Mouse (Mus musculus) T-helper 2 cell (primary cell): Measurements from ENCODE around the gene Card14.
"Not testable (repeated sequence)": the region's sequence is repeated elsewhere in the genome, so short reads cannot be mapped to it uniquely, and the experiment has no call there.

Experiments used
- in situ Hi-C: fragments of 300-600 bp; cut with MboI, MseI; formaldehyde crosslinking; loops from one replicate; pipeline ENCODE4 v1.15.1; 2025; ENCODE audit warnings: high pct_unique_total_duplicates

Gene Card14

DNA sequence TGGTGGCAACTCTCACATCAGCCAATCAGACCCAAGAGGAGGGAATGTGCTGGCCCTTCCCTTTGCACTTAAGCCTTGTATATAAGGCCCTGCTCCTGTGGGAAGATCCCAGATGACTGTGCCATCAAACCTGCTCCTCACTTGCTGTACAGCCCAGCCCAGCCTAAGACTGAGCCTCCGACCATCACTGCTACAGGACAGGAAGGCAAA lies at the start of gene Card14:
Card14 (plus strand) TSS at position 111 of the 210 bp plus-strand sequence.
- in situ Hi-C loops, result no loop called here

DNA sequence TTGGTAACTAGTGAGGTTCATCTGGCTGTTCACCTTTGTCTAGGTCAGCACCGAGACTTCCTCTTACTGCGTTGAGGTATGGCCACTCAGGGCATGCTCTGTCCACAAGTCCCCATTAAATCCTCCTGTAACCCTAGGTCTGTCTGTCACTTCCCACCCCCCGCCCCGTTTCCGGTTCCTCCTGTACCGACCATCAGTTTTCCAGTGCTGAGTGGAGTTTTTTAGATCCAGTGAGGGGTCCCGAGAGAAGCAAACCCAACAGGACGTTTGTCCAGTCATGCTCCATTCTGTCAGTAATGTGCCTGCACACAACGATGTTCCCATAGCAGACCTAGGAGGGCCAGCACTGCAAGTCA lies 49.4 kb upstream of the Card14 start:
- in situ Hi-C loops, result no loop called here

DNA sequence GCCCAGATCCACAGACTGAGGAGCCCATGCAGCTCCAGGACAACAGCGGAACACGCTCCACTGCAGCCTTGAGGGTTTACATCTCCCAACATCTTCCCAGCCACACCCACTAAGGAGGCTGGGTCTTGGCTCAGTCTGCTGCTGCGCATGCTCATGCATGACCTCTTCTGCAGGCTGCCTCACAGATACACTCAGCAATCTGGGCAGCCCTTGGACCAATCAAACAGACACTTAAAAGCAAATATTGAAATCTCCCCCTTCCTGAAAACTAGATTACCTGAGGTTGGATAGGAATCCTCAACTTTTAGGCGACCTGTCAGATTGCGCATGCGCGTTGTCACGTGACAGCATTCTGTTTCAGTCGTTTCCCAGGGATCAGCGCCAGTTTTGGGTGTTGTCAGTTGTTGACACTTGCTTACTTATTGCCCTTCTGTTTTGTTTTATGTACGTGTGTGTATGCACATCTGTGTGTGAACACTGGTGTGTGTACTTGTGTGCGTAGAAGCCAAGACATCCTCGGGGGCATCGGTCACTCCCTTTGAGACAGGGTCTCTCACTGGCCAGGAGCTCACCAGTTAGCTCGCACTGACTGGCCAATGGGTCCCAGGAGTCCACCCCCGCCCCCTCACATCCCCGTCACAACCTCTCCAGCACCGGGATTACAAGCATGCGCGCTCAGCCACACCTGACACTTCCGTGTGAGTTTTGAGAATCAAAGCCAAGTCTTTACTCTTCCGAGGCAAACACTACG lies 48.8 kb upstream of the Card14 start:
- in situ Hi-C loops, result no loop called here

DNA sequence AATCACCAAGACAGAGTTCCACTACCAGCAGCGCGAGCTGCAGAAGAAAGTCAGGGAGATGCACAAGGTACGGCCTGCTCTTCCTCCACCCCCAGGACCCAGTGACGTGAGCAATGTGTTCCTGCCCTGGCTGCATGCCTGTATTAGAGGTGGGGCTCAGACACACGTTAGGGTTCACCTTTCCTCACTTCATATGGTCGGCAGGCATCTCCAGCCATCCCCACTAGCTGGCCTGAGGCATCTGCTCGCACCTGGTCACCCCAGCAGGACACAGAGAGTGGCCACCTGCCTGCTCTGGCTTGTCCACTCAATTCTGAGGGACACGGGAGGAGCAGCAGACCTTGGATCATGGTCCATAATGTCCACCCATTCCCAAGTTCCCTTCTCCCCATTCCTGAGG lies 47.6 kb upstream of the Card14 start:
- in situ Hi-C loops, result no loop called here

DNA sequence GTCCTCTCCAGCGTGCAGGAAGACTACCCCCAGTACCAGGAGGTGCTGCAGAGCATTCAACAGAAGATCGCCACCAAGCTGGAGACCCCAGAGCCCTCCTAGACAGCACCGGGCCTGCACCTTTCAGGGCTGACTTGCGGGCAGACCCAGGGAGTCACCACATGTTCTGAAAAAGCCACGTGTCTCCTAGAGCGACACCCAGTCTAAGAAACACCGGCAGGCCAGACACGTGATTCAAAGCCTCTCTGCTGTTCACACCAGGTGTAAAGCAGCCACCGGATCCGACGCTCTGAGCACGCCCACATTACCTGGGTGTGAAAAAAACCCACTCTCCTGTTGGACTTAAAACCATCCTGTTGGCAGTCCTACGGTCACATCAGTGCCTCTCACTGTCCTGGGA lies 43.2 kb upstream of the Card14 start:
- in situ Hi-C loops, result no loop called here

DNA sequence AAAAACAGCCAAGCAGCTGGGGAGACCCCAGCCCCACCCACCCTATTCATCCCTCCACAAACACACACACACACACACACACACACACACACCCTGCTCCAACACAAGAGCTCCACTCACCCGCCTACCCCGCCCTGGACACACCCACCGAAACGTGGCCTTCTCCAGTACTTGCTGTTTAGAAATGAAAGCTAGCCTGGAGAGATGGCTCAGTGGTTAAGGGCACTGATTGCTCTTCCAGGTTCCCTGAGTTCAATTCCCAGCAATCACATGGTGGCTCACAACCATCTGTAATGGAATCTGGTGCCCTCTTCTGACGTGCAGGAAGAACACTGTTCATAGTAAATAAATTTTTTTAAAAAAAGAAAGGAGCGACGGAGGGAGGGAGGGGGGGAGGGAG lies 41.8 kb upstream of the Card14 start:
- in situ Hi-C loops, result no loop called here

DNA sequence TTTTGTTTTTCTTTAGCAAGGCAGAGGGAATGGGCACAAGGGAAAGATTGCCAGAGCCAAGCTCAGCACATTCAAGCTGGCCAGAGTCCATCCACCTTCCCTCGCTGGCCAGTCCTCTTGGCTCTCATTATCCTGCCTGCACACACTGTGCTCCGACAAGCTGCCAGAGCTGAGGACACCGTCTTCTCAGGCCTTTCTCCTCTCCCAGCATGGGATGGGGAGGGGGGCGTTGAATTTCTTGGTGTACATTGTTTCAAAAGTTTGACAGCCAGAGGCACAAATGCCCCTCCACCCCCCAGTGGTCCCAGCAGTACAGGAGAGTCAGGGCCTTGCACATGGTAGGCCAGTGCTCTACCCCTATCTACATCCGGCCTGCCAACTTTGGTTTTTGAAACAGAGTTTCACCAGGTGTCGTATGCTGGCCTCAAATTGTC lies 40.3 kb upstream of the Card14 start:
- in situ Hi-C loops, result no loop called here

DNA sequence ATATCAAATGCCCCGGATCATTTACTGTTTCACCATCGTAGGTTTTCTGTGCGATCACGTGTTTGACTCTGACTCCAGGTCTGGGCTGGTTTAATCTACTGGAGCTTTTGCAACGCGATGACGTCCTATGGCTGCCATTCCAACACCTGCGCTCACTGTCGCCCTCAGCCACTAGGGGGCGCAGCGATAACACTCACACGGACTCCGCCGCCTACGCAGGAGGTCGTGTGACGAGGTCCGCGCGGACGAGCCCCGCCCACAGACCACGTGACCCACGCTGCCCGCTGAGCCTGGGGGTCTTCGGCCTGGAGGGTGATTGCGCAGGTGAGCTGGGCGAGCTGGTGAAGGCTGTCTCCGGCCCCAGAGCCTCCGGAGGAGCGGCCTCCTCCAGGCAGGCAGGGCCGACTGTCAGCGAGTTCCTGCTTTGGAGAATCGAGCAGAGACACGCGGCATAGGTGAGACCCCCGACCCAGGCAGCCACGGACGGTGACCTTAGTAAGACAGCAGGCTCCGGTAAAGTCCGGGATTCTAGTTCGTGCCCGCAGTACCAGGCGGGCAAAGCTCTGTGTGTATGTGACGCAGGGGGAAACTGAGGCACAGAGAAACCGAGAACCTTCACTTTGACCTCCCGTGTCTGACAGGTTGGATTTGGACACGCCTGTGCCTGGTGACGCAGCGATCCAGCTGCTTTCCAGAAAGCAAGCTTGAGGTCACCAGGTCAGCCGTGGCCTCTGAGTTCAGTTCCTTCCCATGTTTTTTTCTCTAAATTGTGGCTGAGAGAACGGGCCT lies 39.6 kb upstream of the Card14 start, which contains the start of gene Gaa:
Gaa (plus strand) TSS at position 120 of the 789 bp plus-strand sequence.
- in situ Hi-C loops, result no loop called here

DNA sequence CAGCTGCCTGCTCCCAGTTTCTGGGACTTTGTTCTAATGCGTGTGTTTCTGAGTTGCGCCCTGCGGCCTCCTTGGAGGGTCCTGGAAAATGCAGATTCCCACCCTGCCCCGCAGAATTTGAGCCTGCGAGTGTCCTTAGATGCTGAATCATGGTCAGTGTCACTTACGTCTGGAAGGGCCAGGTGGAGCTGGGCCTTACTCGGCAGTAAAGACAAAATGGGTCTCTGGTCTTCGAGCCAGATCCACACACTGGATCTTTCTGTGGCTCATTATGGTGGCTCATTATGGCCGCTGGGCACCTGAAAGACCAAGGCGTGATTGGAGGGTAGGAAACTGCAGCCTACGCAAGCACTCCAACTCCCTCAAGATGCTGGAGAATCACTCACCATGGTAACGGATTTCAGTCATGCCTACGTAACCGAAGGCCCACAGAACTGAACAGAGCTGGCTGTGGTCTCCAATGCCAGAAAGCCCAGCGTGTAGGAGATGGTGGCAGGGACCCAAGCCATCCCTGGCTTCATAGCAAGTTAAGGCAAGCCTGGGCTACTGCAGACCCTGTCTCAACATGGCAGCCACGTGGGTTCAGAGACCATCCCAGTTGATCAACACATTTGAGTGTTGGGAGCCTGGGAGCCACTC lies 38.9 kb upstream of the Card14 start:
- in situ Hi-C loops, result no loop called here

DNA sequence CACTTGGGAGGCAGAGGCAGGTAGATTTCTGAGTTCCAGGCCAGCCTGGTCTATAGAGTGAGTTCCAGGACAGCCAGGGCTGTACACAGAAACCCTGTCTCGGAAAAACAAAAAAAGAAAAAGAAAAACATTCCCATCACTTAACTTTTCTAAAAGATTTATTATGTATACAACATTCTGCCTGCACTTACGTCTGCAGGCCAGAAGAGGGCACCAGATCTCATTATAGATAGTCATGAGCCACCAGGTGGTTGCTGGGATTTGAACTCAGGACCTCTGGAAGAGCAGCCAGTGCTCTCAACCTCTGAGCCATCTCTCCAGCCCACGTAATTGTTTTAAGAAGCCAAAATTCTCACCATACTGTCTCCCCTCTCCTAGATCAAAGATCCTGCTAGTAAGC lies 35.1 kb upstream of the Card14 start:
- in situ Hi-C loops, result not testable (repeated sequence)

DNA sequence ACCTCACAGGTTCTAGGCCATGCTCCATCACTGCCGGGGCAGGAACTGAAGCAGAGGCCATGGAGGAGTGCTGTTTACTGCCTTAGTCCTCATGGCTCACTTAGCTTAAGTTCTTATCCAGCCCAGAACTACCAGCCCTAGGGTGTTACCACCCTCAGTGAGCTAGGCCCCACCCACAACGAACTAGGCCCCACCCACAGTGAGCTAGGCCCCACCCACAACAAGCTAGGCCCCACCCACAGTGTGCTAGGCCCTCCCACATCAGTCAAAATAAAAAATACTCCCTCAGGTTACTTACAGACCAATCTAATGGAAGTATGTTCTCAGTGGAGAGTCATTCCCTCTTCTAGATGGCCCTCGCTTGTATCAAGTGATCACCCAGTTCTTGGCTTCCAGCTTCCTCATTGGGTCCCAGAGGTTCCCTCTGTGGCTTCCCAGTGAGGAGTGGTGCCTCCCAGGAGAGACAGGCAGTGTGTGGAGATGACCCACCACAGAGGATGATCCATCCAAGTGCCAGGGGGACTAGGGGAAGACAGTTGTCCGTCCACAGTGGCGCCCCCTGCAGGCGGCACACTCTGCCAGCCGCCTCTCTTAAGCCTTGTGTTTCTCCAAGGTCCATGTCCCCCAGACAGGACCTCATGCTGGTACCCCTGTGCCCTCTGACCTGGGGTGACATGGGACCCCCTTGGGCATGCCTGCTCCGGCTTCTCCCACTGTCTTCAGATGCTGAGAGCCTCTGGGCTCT lies 34.2 kb upstream of the Card14 start:
- in situ Hi-C loops, result no loop called here

DNA sequence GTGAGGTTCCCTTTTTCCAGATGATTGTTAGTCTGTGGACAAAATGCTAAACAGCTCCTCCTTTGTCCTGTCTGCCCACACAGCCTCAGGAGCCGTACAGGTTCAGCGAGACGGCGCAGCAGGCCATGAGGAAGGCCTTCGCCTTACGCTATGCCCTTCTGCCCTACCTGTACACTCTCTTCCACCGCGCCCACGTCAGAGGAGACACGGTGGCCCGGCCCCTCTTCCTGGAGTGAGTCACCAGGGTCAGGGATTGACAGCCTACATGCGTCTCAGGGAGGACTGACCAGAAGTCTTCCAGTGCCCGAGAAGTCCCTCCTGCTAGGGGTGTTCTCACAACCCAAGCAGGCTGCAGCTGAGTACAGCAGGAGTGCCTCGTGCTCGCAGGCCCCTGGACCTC lies 26.5 kb upstream of the Card14 start:
- in situ Hi-C loops, result no loop called here

DNA sequence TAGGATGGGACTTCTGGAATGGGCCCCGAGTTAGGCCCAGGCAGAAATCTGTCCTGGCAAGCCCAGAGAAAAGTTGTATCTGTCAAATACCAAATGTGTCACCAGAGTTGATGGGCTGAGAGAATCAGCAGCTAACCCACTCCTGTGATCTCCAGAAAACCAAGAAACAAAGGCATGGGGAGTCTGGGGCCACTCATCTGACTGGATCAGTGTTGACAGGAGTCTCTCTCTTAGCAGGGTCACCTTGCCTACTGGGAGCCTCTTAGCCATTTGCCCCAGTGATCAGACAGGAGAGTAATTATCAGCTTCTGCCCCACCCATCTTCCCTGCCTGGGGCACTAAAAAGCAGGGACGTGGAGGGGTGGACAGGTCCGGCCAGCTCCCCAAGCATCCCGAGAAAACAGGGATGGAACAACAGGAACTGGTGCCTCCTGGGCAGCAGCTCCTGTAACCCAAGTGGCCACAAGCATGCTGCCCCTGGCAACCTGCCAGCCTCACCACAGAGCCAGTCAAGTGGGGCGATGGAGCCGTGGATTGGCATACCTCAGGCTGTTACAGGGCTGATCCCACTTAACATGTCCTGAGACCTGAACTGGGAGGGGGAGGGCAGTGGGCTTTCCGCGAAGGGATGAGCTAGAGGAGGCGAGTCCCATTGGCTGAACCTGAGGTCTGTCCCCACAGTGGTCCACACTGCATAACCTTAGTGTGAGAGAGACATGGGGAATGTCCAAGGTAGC lies 21.6 kb upstream of the Card14 start:
- in situ Hi-C loops, result no loop called here

DNA sequence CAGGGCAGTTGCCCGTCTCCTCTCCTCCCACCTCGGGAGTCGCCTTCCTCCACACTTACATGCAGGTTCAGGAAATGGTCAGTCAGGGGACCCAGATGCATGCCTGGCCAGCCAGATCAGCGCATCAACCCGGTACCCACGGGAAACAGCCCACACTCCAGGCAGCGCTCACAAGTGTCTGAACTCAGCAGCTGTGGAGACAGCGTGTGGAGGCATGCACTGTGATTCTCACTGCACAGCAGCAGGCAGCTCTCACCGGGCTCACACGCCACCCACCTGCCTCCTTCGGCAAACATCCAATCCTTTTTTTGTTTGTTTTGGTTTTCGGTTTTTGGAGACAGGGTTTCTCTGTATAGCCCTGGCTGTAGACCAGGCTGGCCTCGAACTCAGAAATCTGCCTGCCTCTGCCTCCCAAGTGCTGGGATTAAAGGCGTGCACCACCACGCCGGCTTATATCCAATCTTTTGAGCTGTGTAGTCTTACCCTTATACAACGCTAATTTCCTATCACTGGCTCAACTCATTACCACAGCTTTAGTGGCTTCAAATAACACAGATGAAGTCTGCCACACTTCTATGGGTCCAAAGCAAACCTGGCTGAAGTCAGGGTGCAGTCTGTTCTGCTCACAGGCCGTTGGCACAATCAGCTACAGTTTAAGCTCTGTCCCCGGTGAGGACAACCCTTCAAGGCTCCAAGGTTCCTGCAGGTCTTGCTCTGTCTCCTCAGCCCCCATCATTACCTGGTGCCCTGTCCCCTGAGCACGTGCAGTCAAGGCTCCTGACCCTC lies 20.2 kb upstream of the Card14 start:
- in situ Hi-C loops, result no loop called here

DNA sequence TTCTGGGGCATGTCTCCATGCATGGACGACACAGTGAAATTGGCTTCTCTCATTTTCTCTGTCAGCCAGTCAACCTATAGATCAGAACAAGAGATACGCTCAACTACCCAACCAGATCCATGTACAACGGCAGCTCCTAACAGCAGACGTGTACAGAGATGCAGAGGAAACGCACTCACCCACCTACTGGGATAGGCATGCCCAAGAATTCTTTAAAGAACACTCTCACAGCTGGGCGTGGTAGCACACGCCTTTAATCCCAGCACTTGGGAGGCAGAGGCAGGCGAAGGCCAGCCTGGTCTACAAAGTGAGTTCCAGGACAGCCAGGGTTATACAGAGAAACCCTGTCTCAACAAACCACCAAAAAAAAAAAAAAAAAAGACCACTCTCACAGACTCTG lies 14.7 kb upstream of the Card14 start:
- in situ Hi-C loops, result not testable (repeated sequence)

DNA sequence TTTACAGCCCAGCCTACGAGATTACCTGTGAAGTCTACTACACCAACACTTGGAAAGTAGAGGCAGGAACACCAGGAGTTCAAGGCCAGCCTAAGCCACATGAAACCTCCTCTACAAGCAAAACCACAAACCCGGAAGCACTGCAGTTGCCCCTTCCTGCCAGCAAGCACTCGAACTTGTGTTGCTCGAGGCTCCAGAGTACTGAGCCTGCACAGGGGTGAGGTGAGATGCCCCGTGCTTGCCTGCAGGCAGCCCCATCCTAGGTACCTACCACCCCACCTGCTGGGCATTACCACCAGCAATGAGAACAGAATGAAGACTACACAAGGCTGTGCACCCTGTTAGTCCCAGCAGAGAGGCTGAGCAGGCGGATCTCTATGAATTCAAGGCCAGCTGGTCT lies 9.6 kb upstream of the Card14 start:
- in situ Hi-C loops, result no loop called here

DNA sequence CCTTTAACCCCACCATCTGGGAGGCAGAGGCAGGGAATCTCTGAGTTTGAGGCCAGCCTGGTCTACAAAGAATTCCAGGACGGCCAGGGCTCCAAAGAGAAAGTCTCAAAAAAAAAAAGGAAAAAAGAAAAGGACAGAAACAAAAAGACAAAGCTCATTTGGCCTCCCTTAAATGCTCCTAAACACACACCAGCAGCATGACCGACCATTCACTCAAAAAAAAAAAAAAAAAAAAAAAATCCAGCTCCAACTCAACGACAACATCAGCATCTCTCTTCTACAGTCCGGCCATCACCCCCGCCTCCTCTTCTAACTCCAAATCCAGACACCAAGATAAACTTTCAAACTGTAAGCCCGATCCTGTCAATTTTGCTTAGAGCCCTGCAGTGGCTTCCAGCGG lies 8.7 kb upstream of the Card14 start:
- in situ Hi-C loops, result no loop called here

DNA sequence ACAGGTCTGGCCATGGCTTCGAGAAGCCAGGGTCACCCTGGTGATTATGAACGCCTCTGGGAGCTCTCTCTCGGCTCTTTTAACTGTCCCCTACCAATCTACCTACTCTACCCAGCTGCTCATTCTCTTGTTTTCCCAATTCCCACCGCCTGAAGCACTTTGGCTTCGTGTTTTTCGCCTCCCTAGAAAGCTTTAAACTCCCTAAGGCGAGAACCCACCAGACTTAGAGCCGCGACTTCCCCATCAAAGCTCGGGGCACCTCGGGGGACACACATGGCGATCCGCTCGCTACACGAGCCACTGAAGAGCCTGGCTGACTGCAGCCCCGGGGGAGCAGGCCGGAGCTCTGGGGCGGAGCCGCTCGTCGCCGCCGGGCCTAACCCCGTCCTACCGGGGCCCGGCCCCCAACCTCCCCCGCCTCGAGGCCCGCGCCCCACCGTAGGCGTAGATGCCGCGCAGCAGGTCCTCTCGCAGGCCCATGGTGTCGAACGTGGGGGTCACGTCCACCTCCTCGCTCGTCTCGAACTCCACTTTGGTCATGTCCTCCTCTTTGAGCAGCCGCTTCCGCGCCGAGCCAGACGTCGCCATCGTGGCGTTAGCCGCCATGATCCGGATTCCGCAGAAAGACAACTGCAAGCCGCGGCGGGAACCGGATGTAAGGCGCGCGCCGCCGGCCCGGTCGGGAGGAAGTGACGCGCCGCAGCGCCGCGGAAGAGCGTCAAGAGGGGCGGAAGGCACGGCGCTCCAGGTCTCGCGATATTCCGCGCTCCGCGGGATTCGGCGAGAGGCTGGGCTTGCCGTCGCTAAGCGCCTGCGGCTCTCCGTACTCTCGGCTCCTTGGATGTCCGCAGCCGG lies 8.0 kb upstream of the Card14 start, which contains the start of gene Eif4a3:
Eif4a3 (minus strand) TSS at position 699 of the 855 bp plus-strand sequence.
- in situ Hi-C loops, result no loop called here

DNA sequence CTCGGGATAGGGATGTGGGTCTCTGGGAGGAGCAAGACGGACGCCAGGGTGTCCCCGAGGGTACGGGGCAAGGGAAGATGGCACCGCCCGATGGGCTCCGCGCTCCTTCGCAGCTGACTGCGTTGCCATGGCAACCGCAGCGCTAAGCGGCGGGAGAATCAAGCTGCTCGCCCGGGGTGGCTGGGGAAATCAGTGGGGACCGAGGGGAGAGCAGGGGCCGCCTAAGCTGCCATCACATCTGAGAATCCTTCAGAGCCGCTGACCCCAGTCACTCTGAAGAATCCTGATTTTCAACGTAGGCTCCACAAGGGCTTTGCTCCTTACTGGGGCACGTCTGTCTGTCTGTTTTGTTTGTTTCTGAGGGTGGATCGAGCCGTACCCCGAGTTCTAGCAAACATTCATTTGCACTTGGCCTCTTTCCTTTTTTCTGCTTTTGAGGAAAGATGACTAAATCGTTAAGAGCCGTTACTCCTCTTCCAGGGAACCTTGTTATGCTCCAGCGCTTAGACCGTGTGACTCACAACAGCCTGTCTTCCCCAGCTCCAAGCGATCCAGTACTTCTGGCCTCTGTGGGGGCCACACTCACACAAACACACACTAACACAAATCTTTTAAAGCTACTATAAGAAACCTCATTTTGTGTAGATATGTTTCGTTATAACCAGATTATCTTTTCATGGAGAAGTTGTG lies 7.2 kb upstream of the Card14 start:
- in situ Hi-C loops, result no loop called here
